Mouse (Mus musculus) limb, embryonic 15.5 days (tissue): Measurements from ENCODE around the gene Fblim1. TPM values are rescaled to one million over a fixed set of nuclear protein-coding genes. Genes with fewer than 3 reads are reported as not detected.
"Not testable (repeated sequence)": the region's sequence is repeated elsewhere in the genome, so short reads cannot be mapped to it uniquely, and the experiment has no call there.

ENCODE experiments used
- ATAC-seq: fragments of 200-750 bp; cut with Nextera tagmentation; 2 replicates; pipeline ENCODE4 v1.8.0; 2017; ENCODE audit warnings: low read depth, moderate TSS enrichment; ENCODE audit not compliant: insufficient number of reproducible peaks, low FRiP score, low TSS enrichment
- H3K27ac ChIP-seq: fragments of 300-500 bp; sonication (generic); 2 replicates; pipeline ENCODE4 v1.5.1; 2015; ENCODE audit warnings: moderate library complexity, mild to moderate bottlenecking, inconsistent platforms
- H3K27me3 ChIP-seq: fragments of 300-500 bp; sonication (generic); 2 replicates; pipeline ENCODE4 v1.6.1; 2015; ENCODE audit warnings: inconsistent platforms
- H3K36me3 ChIP-seq: fragments of 300-500 bp; sonication (generic); 2 replicates; pipeline ENCODE4 v1.6.1; 2015; ENCODE audit warnings: inconsistent platforms
- H3K4me1 ChIP-seq: fragments of 300-500 bp; sonication (generic); 2 replicates; pipeline ENCODE4 v1.6.1; 2015; ENCODE audit warnings: inconsistent platforms
- H3K4me2 ChIP-seq: fragments of 300-500 bp; sonication (generic); 2 replicates; pipeline ENCODE4 v1.6.1; 2015; ENCODE audit warnings: mild to moderate bottlenecking, inconsistent platforms
- H3K4me3 ChIP-seq: fragments of 300-500 bp; sonication (generic); 2 replicates; pipeline ENCODE4 v1.5.1; 2015; ENCODE audit warnings: mild to moderate bottlenecking, inconsistent platforms
- H3K9ac ChIP-seq: fragments of 300-500 bp; sonication (generic); 2 replicates; pipeline ENCODE4 v1.6.1; 2015; ENCODE audit warnings: inconsistent platforms
- H3K9me3 ChIP-seq: fragments of 300-500 bp; sonication (generic); 2 replicates; pipeline ENCODE4 v1.6.1; 2016; ENCODE audit warnings: inconsistent platforms
- WGBS: fragments of 180-500 bp; shearing (Covaris S2); methylation state at CpG from one replicate; pipeline ENCODE4 v1.1.7; 2015; 5-methylcytosine and 5-hydroxymethylcytosine counted together
- polyA plus RNA-seq: library from polyadenylated mRNA; unstranded; fragments of >200 nt; fragmentation: Nextera tagmentation; extraction: Ambion mirVana; gene quantifications from 2 replicates; pipeline ENCODE4 v1.2.1, GENCODE M21; 2015

The Fblim1 gene
- polyA plus RNA-seq, 1 experiment from 2014 or later: 29.3 TPM

- H3K9me3 ChIP-seq: no peaks in the 10 kb centered on the region
- WGBS: under 1% methylated on average over 30 of the region's 30 CpGs
- no peaks in the 10 kb centered on the region for H3K36me3 ChIP-seq
- H3K4me3 ChIP-seq: peak overlapping the region; percentile 43
- ATAC-seq: peak; percentile 44; the same call in 1 of the 2 replicates
- H3K27me3 ChIP-seq: no peaks in the 10 kb centered on the region
- peak overlapping the region; percentile 91 for H3K4me2 ChIP-seq
- H3K9ac ChIP-seq: peak overlapping the region; percentile 47; the same call in 1 of the 2 replicates
- peaks cover 25% of the 10 kb centered on the region for H3K4me1 ChIP-seq
- peak overlapping the region; percentile 88 for H3K27ac ChIP-seq
Measured at GRCm38 (mm10) chr4:141559131-141559897, 46.6 kb downstream of the Fblim1 start.

GRCm38 (mm10) chr4:141558658-141559057 lies 47.2 kb downstream of the Fblim1 start:
- Histone ChIP-seq H3K4me3 (peak overlapping the region; percentile 43), H3K4me1 (peaks cover 25% of the 10 kb centered on the region), H3K9me3 (no peaks in the 10 kb centered on the region), H3K9ac (no peak overlapping the region), H3K27me3 (no peaks in the 10 kb centered on the region), H3K4me2 (peak overlapping the region; percentile 91), H3K27ac (peak overlapping the region; percentile 88), H3K36me3 (no peaks in the 10 kb centered on the region)
- 16% methylated on average over 16 of the region's 16 CpGs for WGBS
- no peak for ATAC-seq

GRCm38 (mm10) chr4:141556163-141556562 lies 49.7 kb downstream of the Fblim1 start:
- 86% methylated on average over 6 of the region's 6 CpGs for WGBS
- H3K4me2 ChIP-seq, H3K9ac ChIP-seq, H3K27me3 ChIP-seq, H3K36me3 ChIP-seq, H3K27ac ChIP-seq, H3K9me3 ChIP-seq, H3K4me3 ChIP-seq, ATAC-seq: not testable (repeated sequence)
- peaks cover 33% of the 10 kb centered on the region for H3K4me1 ChIP-seq

GRCm38 (mm10) chr4:141554255-141554865 lies 51.5 kb downstream of the Fblim1 start:
- ATAC-seq, H3K9ac ChIP-seq, H3K4me3 ChIP-seq, H3K27ac ChIP-seq, H3K27me3 ChIP-seq, H3K4me2 ChIP-seq, H3K9me3 ChIP-seq, H3K36me3 ChIP-seq: not testable (repeated sequence)
- 88% methylated on average over 8 of the region's 9 CpGs for WGBS
- peaks cover 26% of the 10 kb centered on the region for H3K4me1 ChIP-seq

DNA sequence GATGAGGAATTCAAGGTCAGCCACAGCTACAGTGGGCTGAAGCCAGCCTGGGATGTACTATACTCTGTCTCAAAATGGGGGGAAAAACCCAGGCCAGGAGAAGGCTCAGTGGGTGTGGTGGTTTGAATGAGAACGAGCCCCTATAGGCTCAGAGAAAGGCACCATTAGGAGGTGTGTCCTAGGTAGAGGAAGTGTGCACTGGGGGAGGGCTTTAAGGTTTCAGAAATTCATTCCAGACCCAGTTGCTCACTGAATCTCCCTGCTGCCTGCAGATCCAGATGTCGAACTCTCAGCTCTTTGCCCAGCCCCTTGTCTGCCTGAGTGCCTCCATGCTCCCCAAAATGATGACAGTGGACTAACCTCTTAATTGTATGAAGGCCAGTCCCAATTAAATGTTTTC lies 53.4 kb downstream of the Fblim1 start:
- 4% methylated on average over 2 of the region's 2 CpGs for WGBS

GRCm38 (mm10) chr4:141547299-141547698 lies 58.6 kb downstream of the Fblim1 start:
- H3K9ac ChIP-seq: peak overlapping the region; percentile 23; the same call in 1 of the 2 replicates
- H3K4me3 ChIP-seq: peak overlapping the region; percentile 74
- H3K27me3 ChIP-seq: no peaks in the 10 kb centered on the region
- no peaks in the 10 kb centered on the region for H3K9me3 ChIP-seq
- peak overlapping the region; percentile 100 for H3K27ac ChIP-seq
- H3K36me3 ChIP-seq: no peaks in the 10 kb centered on the region
- ATAC-seq: no peak
- peaks cover 25% of the 10 kb centered on the region for H3K4me1 ChIP-seq
- peak overlapping the region; percentile 97 for H3K4me2 ChIP-seq
- WGBS: 16% methylated on average over 9 of the region's 9 CpGs

More for the DNA sequence above, 53.4 kb downstream of the Fblim1 start:
- Histone ChIP-seq H3K4me3 (no peak overlapping the region), H3K4me1 (peaks cover 24% of the 10 kb centered on the region), H3K36me3 (no peaks in the 10 kb centered on the region), H3K4me2 (no peak overlapping the region), H3K9ac (no peak overlapping the region), H3K9me3 (no peaks in the 10 kb centered on the region), H3K27ac (peak overlapping the region; percentile 58), H3K27me3 (no peaks in the 10 kb centered on the region)
- ATAC-seq: peak; percentile 73; the same call in 1 of the 2 replicates

DNA sequence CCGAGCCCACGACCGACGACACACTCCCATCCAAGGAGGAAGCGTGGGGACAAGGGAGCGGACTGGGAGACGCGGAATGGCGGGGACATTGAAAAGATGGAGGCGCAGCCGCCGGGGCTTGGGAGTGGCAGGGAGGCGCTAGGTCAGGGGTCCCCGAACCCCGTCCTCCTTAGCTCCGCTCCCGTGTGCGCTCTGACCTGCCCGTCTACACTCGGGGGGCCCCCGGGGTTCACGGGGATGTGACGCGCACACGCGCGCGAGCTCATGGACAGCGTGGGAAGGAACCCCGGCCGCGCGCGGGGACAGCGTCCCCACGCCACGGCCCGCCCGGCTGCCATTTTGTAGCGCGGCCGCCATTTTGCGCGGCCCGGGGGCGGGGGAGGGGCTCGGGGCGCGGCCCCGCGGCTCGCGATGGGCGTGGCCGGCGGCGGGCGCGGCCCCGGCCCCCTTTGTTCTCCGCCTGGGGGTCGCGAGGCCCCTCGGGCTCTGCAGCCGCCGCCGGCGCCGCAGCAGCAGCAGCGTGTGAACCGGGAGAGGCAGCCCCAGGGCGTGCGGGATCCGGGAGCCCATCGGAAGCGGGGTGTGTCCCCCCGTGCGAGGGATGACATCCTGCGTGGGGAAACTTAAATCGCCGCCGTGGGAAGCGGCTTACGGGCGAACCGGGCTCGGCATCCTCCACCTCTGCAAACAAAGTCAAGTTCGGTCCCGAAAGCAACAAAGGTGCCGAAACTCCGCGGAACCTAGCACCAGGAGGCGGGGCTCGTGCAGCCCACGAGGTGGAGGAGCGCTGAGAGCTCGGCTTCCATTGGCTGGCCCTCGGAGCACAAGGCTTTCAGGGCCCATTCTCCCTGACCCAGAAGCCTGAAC lies 59.3 kb downstream of the Fblim1 start:
- Histone ChIP-seq H3K9me3 (no peaks in the 10 kb centered on the region), H3K4me1 (peaks cover 19% of the 10 kb centered on the region; the same call in 1 of the 2 replicates), H3K36me3 (no peaks in the 10 kb centered on the region), H3K9ac (peak overlapping the region; percentile 90), H3K4me2 (peak overlapping the region; percentile 97), H3K27ac (peak overlapping the region; percentile 100), H3K27me3 (no peaks in the 10 kb centered on the region), H3K4me3 (peak overlapping the region; percentile 74)
- peak; percentile 81 for ATAC-seq
- under 1% methylated on average over 71 of the region's 98 CpGs for WGBS

DNA sequence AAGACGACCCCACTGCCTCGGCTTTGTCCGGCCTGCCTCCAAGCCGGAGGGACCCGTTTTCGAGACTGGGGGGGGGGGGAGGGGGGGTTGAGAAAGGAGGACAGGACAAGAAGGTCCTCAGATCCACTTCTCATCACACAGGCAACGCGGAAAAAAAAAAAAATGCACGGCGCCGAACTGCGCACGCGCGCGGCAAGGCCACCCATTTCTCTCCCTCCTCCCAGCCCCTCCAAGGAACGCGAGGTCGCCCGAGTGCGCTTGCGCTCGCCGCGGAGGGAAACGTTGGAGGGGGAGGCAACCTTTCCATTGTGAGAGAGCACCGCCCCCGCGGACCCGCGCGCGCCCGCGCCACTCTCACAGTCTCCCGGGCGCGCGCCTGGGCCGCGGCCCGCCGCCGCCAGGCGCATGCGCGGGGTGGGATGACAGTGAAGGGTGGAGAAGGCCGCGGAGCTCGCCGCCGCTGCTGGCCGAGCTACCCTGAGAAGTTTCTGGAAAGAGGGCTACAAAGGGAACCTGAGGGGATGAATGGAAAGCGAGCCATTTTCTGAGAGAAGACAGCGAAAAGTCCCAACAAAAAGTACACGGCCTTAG lies 60.1 kb downstream of the Fblim1 start:
- Histone ChIP-seq H3K4me1 (peaks cover 19% of the 10 kb centered on the region; the same call in 1 of the 2 replicates), H3K9me3 (no peaks in the 10 kb centered on the region), H3K36me3 (no peaks in the 10 kb centered on the region), H3K27me3 (no peaks in the 10 kb centered on the region), H3K4me3 (peak overlapping the region; percentile 74), H3K27ac (peak overlapping the region; percentile 100), H3K4me2 (peak overlapping the region; percentile 97), H3K9ac (peak overlapping the region; percentile 90)
- peak; percentile 86 for ATAC-seq
- WGBS: under 1% methylated on average over 55 of the region's 56 CpGs

DNA sequence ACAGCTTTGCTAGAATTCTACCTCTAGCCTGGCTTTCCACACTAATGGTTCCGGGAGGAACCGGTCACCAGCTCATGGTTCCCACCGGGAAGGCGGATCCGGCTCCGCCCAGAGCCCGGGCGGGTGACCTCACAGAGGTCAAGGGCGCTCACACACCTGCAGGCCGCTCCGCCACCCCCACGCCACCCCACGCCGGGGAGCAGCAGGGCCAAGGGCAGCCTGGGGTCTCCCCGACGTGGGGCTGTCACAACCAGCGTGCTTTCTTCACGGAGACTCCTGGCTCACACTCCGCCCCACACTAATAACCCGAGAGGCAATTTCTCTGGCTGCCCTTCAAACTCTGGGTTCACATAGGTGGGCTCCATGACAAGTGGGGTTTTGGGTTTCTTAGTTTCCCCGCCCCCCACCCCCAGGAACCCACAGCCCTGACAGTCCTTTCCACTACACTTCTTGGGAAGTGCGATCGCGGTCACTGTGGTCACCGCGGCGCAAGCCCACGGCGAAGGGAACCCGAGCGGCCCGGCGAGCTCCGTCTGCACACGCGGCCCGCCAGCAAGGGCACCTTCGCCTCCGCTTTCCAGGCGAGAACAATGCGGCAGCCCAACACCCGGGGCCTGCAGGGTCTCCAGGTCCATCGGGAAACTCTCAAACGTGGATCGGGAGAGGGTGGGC lies 60.7 kb downstream of the Fblim1 start:
- WGBS: under 1% methylated on average over 45 of the region's 45 CpGs
- H3K27me3 ChIP-seq: no peaks in the 10 kb centered on the region
- peak overlapping the region; percentile 97 for H3K4me2 ChIP-seq
- peak overlapping the region; percentile 100 for H3K27ac ChIP-seq
- H3K36me3 ChIP-seq: no peaks in the 10 kb centered on the region
- peaks cover 19% of the 10 kb centered on the region; the same call in 1 of the 2 replicates for H3K4me1 ChIP-seq
- peak overlapping the region; percentile 70 for H3K9ac ChIP-seq
- peak overlapping the region; percentile 74 for H3K4me3 ChIP-seq
- peak; percentile 22; the same call in 1 of the 2 replicates for ATAC-seq
- H3K9me3 ChIP-seq: no peaks in the 10 kb centered on the region

GRCm38 (mm10) chr4:141544536-141544935 lies 61.4 kb downstream of the Fblim1 start:
- Histone ChIP-seq H3K4me3 (peak overlapping the region; percentile 74; the same call in 1 of the 2 replicates), H3K4me1 (peaks cover 20% of the 10 kb centered on the region; the same call in 1 of the 2 replicates), H3K36me3 (no peaks in the 10 kb centered on the region), H3K27ac (no peak overlapping the region), H3K4me2 (peak overlapping the region; percentile 97), H3K27me3 (no peaks in the 10 kb centered on the region), H3K9me3 (no peaks in the 10 kb centered on the region), H3K9ac (no peak overlapping the region)
- 43% methylated on average over 2 of the region's 2 CpGs for WGBS
- ATAC-seq: no peak

- Histone ChIP-seq H3K9me3 (no peaks in the 10 kb centered on the region), H3K4me2 (no peak overlapping the region), H3K9ac (no peak overlapping the region)
Measured at GRCm38 (mm10) chr4:141543593-141543992, 62.3 kb downstream of the Fblim1 start.

More at GRCm38 (mm10) chr4:141543593-141543992, 62.3 kb downstream of the Fblim1 start:
- Histone ChIP-seq H3K4me3 (no peak overlapping the region), H3K27me3 (no peaks in the 10 kb centered on the region), H3K27ac (no peak overlapping the region), H3K4me1 (peaks cover 18% of the 10 kb centered on the region; the same call in 1 of the 2 replicates), H3K36me3 (no peaks in the 10 kb centered on the region)
- 80% methylated on average over 3 of the region's 3 CpGs for WGBS
- ATAC-seq: no peak
